22 mouse cellular contexts compared by ENCODE assay signal in the genomic region with DNA sequence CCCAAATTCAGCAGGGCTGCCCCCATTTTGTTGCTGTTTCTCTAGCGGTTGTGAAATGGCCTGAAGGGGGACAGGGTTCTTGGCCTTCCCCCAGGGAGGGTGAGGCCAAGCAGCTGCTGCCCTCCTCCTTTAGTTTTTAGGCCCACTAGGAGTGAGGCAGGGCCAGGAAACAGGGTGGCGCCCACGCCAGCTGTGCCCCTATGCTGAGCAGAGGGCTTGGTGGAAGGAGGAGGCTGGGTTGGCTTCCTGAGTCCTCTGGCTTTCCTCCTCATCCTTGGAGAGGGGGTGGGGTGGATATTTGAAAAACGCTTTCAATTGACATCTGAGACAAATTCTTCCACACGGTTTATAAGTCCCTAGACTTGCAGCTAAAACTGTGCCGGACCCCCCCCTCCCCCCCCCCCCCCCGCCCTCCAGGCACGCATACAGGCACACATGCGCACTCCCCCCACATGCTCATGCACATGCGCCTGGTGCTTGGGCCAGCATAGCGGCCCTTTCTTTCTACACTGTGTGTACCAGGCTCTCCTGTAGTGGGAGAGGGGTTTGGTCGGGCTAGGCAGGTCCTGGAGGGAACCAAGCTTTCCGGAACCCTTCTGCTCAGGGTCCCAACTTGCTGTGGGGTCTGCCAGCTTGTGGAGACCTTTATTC. TPM values are rescaled to one million over a fixed set of nuclear protein-coding genes. Genes with fewer than 3 reads are reported as not detected.
A peak's percentile ranks its signal among the peaks of the same experiment; 100 is the strongest.
DNase-seq lines count a peak whose midpoint lies in the region; ATAC-seq and TF ChIP-seq lines count a peak whose summit lies in the region.
"Had no signal": no experiment of that assay in that cellular context is flagged by ENCODE, and none has a peak within 500 bp of the region (broad histone marks: within the 10 kb centered on the region; RNA-seq: fewer than 3 reads in every experiment).

No protein-coding gene starts in this region.

- no peak overlapping the region; the same call in 1 of the 2 replicates for H3K9ac ChIP-seq in embryonic facial prominence, embryonic 11.5 days (replicated peaks; ENCODE audit: low read length)
- H3K9ac ChIP-seq in limb, embryonic 13.5 days: peak overlapping the region; percentile 58
- no peak overlapping the region for H3K9ac ChIP-seq in midbrain, embryonic 11.5 days (ENCODE audit: low read length)
- H3K9ac ChIP-seq: hindbrain, embryonic 12.5 days had no signal

- peak; percentile 60; the same call in 1 of the 2 replicates for ATAC-seq in embryonic facial prominence, embryonic 11.5 days (replicated peaks; ENCODE audit: insufficient number of reproducible peaks, low FRiP score, low TSS enrichment, low read depth)
- ATAC-seq in limb, embryonic 13.5 days (ENCODE audit: low FRiP score, low read depth): peak; percentile 90
- ATAC-seq in erythroid progenitor cell, adult 5-6 weeks (replicated peaks; ENCODE audit: low FRiP score, poor library complexity, severe bottlenecking): no peak
- ATAC-seq in midbrain, embryonic 11.5 days (ENCODE audit: low FRiP score): no peak
- ATAC-seq: intestine, embryonic 16.5 days had no signal

- peaks cover 7% of the 10 kb centered on the region; the same call in 1 of the 2 replicates for H3K4me1 ChIP-seq in embryonic facial prominence, embryonic 11.5 days (ENCODE audit: control insufficient read depth, insufficient read depth, low read length)
- H3K4me1 ChIP-seq in limb, embryonic 13.5 days: peaks cover 82% of the 10 kb centered on the region
- H3K4me1 ChIP-seq in midbrain, embryonic 11.5 days (ENCODE audit: control insufficient read depth, insufficient read depth, low read length): peaks cover 8% of the 10 kb centered on the region

- H3K36me3 ChIP-seq in embryonic facial prominence, embryonic 11.5 days (replicated peaks; ENCODE audit: control insufficient read depth, insufficient read depth, low read depth, low read length): no peaks in the 10 kb centered on the region
- H3K36me3 ChIP-seq in limb, embryonic 13.5 days: peaks cover 29% of the 10 kb centered on the region
- no peaks in the 10 kb centered on the region for H3K36me3 ChIP-seq in midbrain, embryonic 11.5 days (ENCODE audit: control insufficient read depth, insufficient read depth, low read length)
- H3K36me3 ChIP-seq: forebrain, embryonic 10.5 days; hindbrain, embryonic 12.5 days had no signal

- intact Hi-C loops in gastrocnemius, adult 2 months (cut with DNase I): no loop called here
- intact Hi-C loops in gastrocnemius, postnatal 36 days (cut with DNase I): no loop called here

- H3K27me3 ChIP-seq in embryonic facial prominence, embryonic 11.5 days (ENCODE audit: control insufficient read depth, insufficient read depth, low read length): peaks cover 42% of the 10 kb centered on the region
- peaks cover 38% of the 10 kb centered on the region for H3K27me3 ChIP-seq in limb, embryonic 13.5 days
- peaks cover 72% of the 10 kb centered on the region for H3K27me3 ChIP-seq in midbrain, embryonic 11.5 days (ENCODE audit: control insufficient read depth, insufficient read depth, low read length)

- TF ChIP-seq CTCF in gastrocnemius, adult 2 months (IDR thresholded peaks at IDR 0.05): no peak

- 0 out of 2 replicates have a peak overlapping the region, but pooled peaks have one; percentile 24 for H3K27ac ChIP-seq in gastrocnemius, adult 2 months
- H3K27ac ChIP-seq in embryonic facial prominence, embryonic 11.5 days (replicated peaks; ENCODE audit: low read depth, low read length): no peak overlapping the region
- H3K27ac ChIP-seq in limb, embryonic 13.5 days: peak overlapping the region; percentile 93
- no peak overlapping the region for H3K27ac ChIP-seq in midbrain, embryonic 11.5 days (ENCODE audit: low read depth, low read length)
- H3K27ac ChIP-seq: forebrain, embryonic 10.5 days; hindbrain, embryonic 12.5 days had no signal

- H3K9me3 ChIP-seq in embryonic facial prominence, embryonic 11.5 days (replicated peaks; ENCODE audit: control insufficient read depth, low read length): no peaks in the 10 kb centered on the region
- H3K9me3 ChIP-seq in limb, embryonic 13.5 days: no peaks in the 10 kb centered on the region
- no peaks in the 10 kb centered on the region for H3K9me3 ChIP-seq in midbrain, embryonic 11.5 days (ENCODE audit: control insufficient read depth, low read length)
- H3K9me3 ChIP-seq: forebrain, embryonic 10.5 days; hindbrain, embryonic 12.5 days had no signal

- DNase-seq in gastrocnemius, adult 2 months: no peak
- DNase-seq in gastrocnemius, postnatal 36 days: no peak
- no peak for DNase-seq in embryonic facial prominence, embryonic 11.5 days (ENCODE audit: low spot score)
- DNase-seq in lung, postnatal 25 days (ENCODE audit: low spot score): peak; percentile 34
- DNase-seq in kidney, adult 9 months: no peak
- DNase-seq in midbrain, embryonic 11.5 days (ENCODE audit: low spot score, missing footprints): no peak
- DNase-seq: cerebellum, adult 11-12 months; heart, adult 18-20 months; kidney, postnatal 14 days; left cerebral cortex, postnatal 4 days; midbrain, embryonic 14.5 days; right cerebral cortex, postnatal 14 days; thymus, adult 2 months had no signal

- H3K4me2 ChIP-seq in embryonic facial prominence, embryonic 11.5 days (ENCODE audit: low read depth, low read length): no peak overlapping the region
- peak overlapping the region; percentile 76 for H3K4me2 ChIP-seq in limb, embryonic 13.5 days (replicated peaks)
- H3K4me2 ChIP-seq in midbrain, embryonic 11.5 days: no peak overlapping the region
- H3K4me2 ChIP-seq: hindbrain, embryonic 12.5 days had no signal

- 25% methylated on average over 10 of the region's 13 CpGs for WGBS in embryonic facial prominence, embryonic 11.5 days
- WGBS in limb, embryonic 13.5 days: 6% methylated on average over 11 of the region's 13 CpGs
- WGBS in midbrain, embryonic 11.5 days: 24% methylated on average over 8 of the region's 13 CpGs

- peak overlapping the region; percentile 68 for H3K4me3 ChIP-seq in gastrocnemius, adult 2 months
- no peak overlapping the region for H3K4me3 ChIP-seq in embryonic facial prominence, embryonic 11.5 days (ENCODE audit: low read depth, low read length)
- peak overlapping the region; percentile 43 for H3K4me3 ChIP-seq in limb, embryonic 13.5 days
- no peak overlapping the region for H3K4me3 ChIP-seq in midbrain, embryonic 11.5 days (ENCODE audit: low read depth, low read length)
- H3K4me3 ChIP-seq: forebrain, embryonic 10.5 days; hindbrain, embryonic 12.5 days had no signal

RNA-seq across cellular contexts. Expression of a gene that starts 10.2 kb away (rescaled TPM):
- total RNA-seq in gastrocnemius, adult 2 months (2021): 1 to 10 TPM in 1 of 2 experiments, under 1 TPM in 1; 0.87 to 1.8 TPM
- total RNA-seq in gastrocnemius, postnatal 36 days (2021): 1 to 10 TPM; 1.4 to 1.7 TPM
- polyA plus RNA-seq in embryonic facial prominence, embryonic 11.5 days (2014; fragmentation: Nextera tagmentation; extraction: Ambion mirVana): 0.65 and 1.5 TPM in 2 replicates
- polyA plus RNA-seq in limb, embryonic 13.5 days (2015; fragmentation: Nextera tagmentation; extraction: Ambion mirVana): 25.1 and 29.3 TPM in 2 replicates
- not detected in 2 replicates for total RNA-seq in erythroid progenitor cell, adult 5-6 weeks (2015; ENCODE audit: low replicate concordance)
- not detected in 2 replicates for total RNA-seq in erythroid progenitor cell, adult 5-6 weeks (2017; ENCODE audit: low replicate concordance)
- 0.04 and 0.19 TPM in 2 replicates for polyA plus RNA-seq in midbrain, embryonic 11.5 days (2014; fragmentation: Nextera tagmentation; extraction: Ambion mirVana)
- polyA plus RNA-seq: intestine, embryonic 16.5 days had no signal

RNA-seq across cellular contexts. Expression of a gene that starts 46.3 kb away (rescaled TPM):
- total RNA-seq in gastrocnemius, adult 2 months (2021): not detected
- not detected for total RNA-seq in gastrocnemius, postnatal 36 days (2021)
- not detected in 2 replicates for polyA plus RNA-seq in embryonic facial prominence, embryonic 11.5 days (2014; fragmentation: Nextera tagmentation; extraction: Ambion mirVana)
- polyA plus RNA-seq in limb, embryonic 13.5 days (2015; fragmentation: Nextera tagmentation; extraction: Ambion mirVana): 0.28 TPM in 1 of 2 replicates, not detected in the other
- total RNA-seq in erythroid progenitor cell, adult 5-6 weeks (2015; ENCODE audit: low replicate concordance): not detected in 2 replicates
- not detected in 2 replicates for total RNA-seq in erythroid progenitor cell, adult 5-6 weeks (2017; ENCODE audit: low replicate concordance)
- not detected in 2 replicates for polyA plus RNA-seq in midbrain, embryonic 11.5 days (2014; fragmentation: Nextera tagmentation; extraction: Ambion mirVana)
- total RNA-seq: heart, adult 18-20 months; layer of hippocampus, postnatal 25 days; left cerebral cortex, postnatal 4 days had no signal
- polyA plus RNA-seq: brain, embryonic 14.5 days; cortical plate, adult 2 months; forebrain, embryonic 10.5 days; heart, embryonic 16.5 days; hindbrain, embryonic 12.5 days; intestine, embryonic 16.5 days; midbrain, embryonic 14.5 days; thymus, adult 2 months had no signal

Comparison
In these comparisons a context has a peak if more than half of its experiments do, and no peak if none do; other contexts are left out.
1. H3K27ac ChIP-seq: peak in gastrocnemius, adult 2 months (single experiment) and limb, embryonic 13.5 days (single experiment); none in embryonic facial prominence, embryonic 11.5 days (single experiment) and midbrain, embryonic 11.5 days (single experiment).
2. H3K4me3 ChIP-seq: peak in gastrocnemius, adult 2 months (single experiment) and limb, embryonic 13.5 days (single experiment); none in embryonic facial prominence, embryonic 11.5 days (single experiment) and midbrain, embryonic 11.5 days (single experiment).
3. ATAC-seq: peak in embryonic facial prominence, embryonic 11.5 days (single experiment) and limb, embryonic 13.5 days (single experiment); none in erythroid progenitor cell, adult 5-6 weeks (single experiment) and midbrain, embryonic 11.5 days (single experiment).